In the genomic region with DNA sequence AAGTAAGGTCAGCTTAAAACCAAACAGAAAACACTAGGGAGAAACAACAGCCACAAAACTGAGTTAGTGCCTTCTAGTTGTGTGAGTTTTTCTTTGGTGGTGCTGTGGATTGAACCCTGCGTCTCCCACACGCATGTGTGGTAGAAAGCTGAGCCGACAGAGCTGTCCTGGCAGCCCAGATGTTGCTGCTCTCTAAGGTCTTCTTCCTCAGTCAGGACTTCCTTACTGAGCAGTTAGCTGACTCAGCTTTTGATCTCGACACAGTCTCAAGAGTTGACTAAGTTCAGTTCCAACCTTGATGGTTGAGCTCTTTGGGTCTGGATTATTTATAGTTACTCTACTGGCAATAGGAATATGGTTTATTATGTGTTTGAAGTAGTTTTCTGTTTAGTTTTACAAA, we compare ENCODE assay signal across 12 mouse cellular contexts.
DNase-seq lines count a peak whose midpoint lies in the region; ATAC-seq and TF ChIP-seq lines count a peak whose summit lies in the region.
"Had no signal": no experiment of that assay in that cellular context is flagged by ENCODE, and none has a peak within 500 bp of the region (broad histone marks: within the 10 kb centered on the region; RNA-seq: fewer than 3 reads in every experiment).

No protein-coding gene starts in this region.

- no peak overlapping the region for H3K9ac ChIP-seq in lung, postnatal 0 days (replicated peaks; ENCODE audit: low read depth)
- H3K9ac ChIP-seq: embryonic facial prominence, embryonic 13.5 days; heart, embryonic 13.5 days had no signal

- peak overlapping the region; percentile 37; the same call in 1 of the 2 replicates for H3K4me3 ChIP-seq in gastrocnemius, adult 2 months
- H3K4me3 ChIP-seq in lung, postnatal 0 days (ENCODE audit: low read depth, low read length): no peak overlapping the region
- H3K4me3 ChIP-seq: embryonic facial prominence, embryonic 13.5 days; heart, embryonic 13.5 days had no signal

- H3K27ac ChIP-seq in gastrocnemius, adult 2 months: peak overlapping the region; percentile 52
- no peak overlapping the region for H3K27ac ChIP-seq in lung, postnatal 0 days (ENCODE audit: low read length)
- H3K27ac ChIP-seq: embryonic facial prominence, embryonic 13.5 days; heart, embryonic 13.5 days had no signal

- H3K4me1 ChIP-seq in lung, postnatal 0 days (ENCODE audit: insufficient read depth, low read depth, low read length): peaks cover 3% of the 10 kb centered on the region; the same call in 1 of the 2 replicates

- WGBS in lung, postnatal 0 days: 54% methylated on average over 4 of the region's 4 CpGs

- peak; percentile 48 for DNase-seq in gastrocnemius, adult 2 months
- no peak for DNase-seq in gastrocnemius, postnatal 10 days
- peak; percentile 33 for DNase-seq in lung, postnatal 0 days (ENCODE audit: low spot score)
- DNase-seq in lung, postnatal 36 days: no peak
- DNase-seq in brain, adult 2 months (ENCODE audit: low read depth, low spot score): peak; percentile 47
- DNase-seq in splenic B cell, adult 2 months (ENCODE audit: low read depth, low spot score): peak; percentile 27
- no peak for DNase-seq in right cerebral cortex, postnatal 25 days
- DNase-seq: layer of hippocampus, adult 9-11 months had no signal

- no peak for TF ChIP-seq EP300 in lung, postnatal 0 days (IDR thresholded peaks at IDR 0.05)

- H3K4me2 ChIP-seq in lung, postnatal 0 days (replicated peaks; ENCODE audit: low read depth, low read length): no peak overlapping the region
- H3K4me2 ChIP-seq: embryonic facial prominence, embryonic 13.5 days; heart, embryonic 13.5 days had no signal

- TF ChIP-seq CTCF in gastrocnemius, adult 2 months (IDR thresholded peaks at IDR 0.05): no peak
- no peak for TF ChIP-seq CTCF in lung, postnatal 0 days (IDR thresholded peaks at IDR 0.05)

- H3K27me3 ChIP-seq in lung, postnatal 0 days (replicated peaks; ENCODE audit: insufficient read depth, low read length): no peaks in the 10 kb centered on the region
- H3K27me3 ChIP-seq in splenic B cell, adult 2 months (ENCODE audit: control insufficient read depth, insufficient read depth, low read length, poor library complexity, severe bottlenecking): no peaks in the 10 kb centered on the region
- H3K27me3 ChIP-seq: embryonic facial prominence, embryonic 13.5 days; heart, embryonic 13.5 days had no signal

- intact Hi-C loops in gastrocnemius, adult 2 months (cut with DNase I): no loop called here

- ATAC-seq in lung, postnatal 0 days: no peak
- ATAC-seq in erythroid progenitor cell, adult 5-6 weeks (replicated peaks; ENCODE audit: low FRiP score, poor library complexity, severe bottlenecking): no peak; the same call in 1 of the 2 replicates
- ATAC-seq: midbrain, embryonic 16.5 days had no signal

- no peaks in the 10 kb centered on the region for H3K9me3 ChIP-seq in lung, postnatal 0 days (ENCODE audit: low read length)
- H3K9me3 ChIP-seq: embryonic facial prominence, embryonic 13.5 days; heart, embryonic 13.5 days had no signal

- no peaks in the 10 kb centered on the region for H3K36me3 ChIP-seq in lung, postnatal 0 days (ENCODE audit: insufficient read depth, low read length)
- H3K36me3 ChIP-seq in splenic B cell, adult 2 months (ENCODE audit: control insufficient read depth, insufficient read depth, low read length, poor library complexity, severe bottlenecking): no peaks in the 10 kb centered on the region

Comparison
In these comparisons a context has a peak if more than half of its experiments do, and no peak if none do; other contexts are left out.
1. DNase-seq: peak in gastrocnemius, adult 2 months (single experiment), lung, postnatal 0 days (single experiment), brain, adult 2 months (single experiment) and splenic B cell, adult 2 months (single experiment); none in gastrocnemius, postnatal 10 days (single experiment), lung, postnatal 36 days (single experiment) and right cerebral cortex, postnatal 25 days (single experiment).